Mouse (Mus musculus): ENCODE results near the gene Golph3.

The Golph3 gene

GRCm38 (mm10) chr15:12318451-12318850, 2.8 kb upstream of the Golph3 start:
- DNase-seq (ENCODE audit: low spot score): no peak

GRCm38 (mm10) chr15:12319889-12320288, 1.4 kb upstream of the Golph3 start:
- no peak for DNase-seq (ENCODE audit: low spot score)

GRCm38 (mm10) chr15:12320441-12321090, 684 bp upstream of the Golph3 start:
- DNase-seq (ENCODE audit: low spot score): no peak

DNA sequence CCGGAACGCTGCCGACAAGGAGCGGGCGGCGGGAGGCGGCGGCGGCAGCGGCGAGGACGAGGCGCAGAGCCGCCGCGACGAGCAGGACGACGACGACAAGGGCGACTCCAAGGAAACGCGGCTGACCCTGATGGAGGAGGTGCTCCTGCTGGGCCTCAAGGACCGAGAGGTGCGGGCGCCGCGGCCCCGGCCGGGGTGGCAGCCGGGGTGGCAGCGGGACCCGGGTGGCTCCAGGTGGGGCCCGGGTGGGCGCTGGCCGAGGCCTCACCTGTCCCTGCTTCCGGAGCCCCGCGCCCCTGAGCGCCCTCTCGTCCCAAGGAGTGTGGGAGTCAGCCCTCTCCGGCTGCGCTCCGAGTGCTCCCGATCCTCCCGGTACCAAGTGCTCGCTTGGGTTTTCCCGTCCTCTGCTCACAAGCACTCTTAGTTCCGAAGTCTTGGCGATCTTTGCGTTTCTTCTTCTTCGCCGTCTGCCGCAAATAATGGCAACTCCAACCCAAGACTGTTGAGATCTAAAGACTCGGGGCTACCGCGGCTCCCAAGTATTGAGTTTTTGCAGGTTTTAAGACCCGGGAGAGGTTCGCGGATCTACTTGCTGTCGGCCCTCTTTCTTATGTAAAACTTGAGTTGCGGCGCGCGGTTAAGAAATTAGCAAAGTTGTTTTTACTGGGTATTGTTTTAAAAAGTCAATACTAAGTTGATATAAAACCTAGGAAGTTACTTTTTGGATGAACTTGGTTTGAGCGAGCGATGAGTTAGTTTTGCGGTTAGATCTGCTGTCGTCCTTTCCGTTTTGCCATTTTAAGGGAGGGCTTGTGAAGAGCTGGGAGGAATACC, 755 bp downstream of the Golph3 start, which contains the start of gene 1810049J17Rik:
Gene 1810049J17Rik (minus strand): TSS at position 112 of the 834 bp plus-strand sequence.
- DNase-seq (ENCODE audit: low spot score): peak; percentile 40

GRCm38 (mm10) chr15:12322676-12323402, 1.6 kb downstream of the Golph3 start:
- no peak for DNase-seq (ENCODE audit: low spot score)

GRCm38 (mm10) chr15:12324326-12324725, 3.1 kb downstream of the Golph3 start:
- no peak for DNase-seq (ENCODE audit: low spot score)

DNA sequence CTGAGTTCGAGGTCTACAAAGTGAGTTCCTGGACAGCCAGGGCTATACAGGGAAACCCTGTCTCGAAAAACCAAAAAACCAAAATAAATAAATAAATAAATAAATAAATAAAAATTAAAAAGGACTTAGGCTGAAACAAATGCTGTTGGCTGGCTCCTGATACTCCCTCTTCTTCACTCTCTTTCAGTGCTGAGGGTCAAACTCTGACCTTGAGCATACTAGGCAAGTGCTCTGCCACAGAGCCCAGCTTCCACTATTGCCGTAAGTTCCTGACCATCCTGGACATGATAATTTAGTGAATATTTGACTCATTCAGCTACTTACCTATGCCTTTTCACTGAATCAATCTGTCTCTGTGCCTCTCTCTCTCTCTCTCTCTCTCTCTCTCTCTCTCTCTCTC, 9.1 kb downstream of the Golph3 start:
- no peak for DNase-seq (ENCODE audit: low spot score)

GRCm38 (mm10) chr15:12330892-12331291, 9.6 kb downstream of the Golph3 start:
- DNase-seq (ENCODE audit: low spot score): no peak

GRCm38 (mm10) chr15:12331300-12331699, 10.1 kb downstream of the Golph3 start:
- no peak for DNase-seq (ENCODE audit: low spot score)

GRCm38 (mm10) chr15:12334381-12334780, 13.1 kb downstream of the Golph3 start:
- no peak for DNase-seq (ENCODE audit: low spot score)

GRCm38 (mm10) chr15:12337030-12337778, 16.0 kb downstream of the Golph3 start:
- DNase-seq (ENCODE audit: low spot score): no peak

GRCm38 (mm10) chr15:12337779-12338137, 16.5 kb downstream of the Golph3 start:
- DNase-seq (ENCODE audit: low spot score): no peak

GRCm38 (mm10) chr15:12340536-12341400, 19.5 kb downstream of the Golph3 start:
- DNase-seq (ENCODE audit: low spot score): no peak

GRCm38 (mm10) chr15:12341401-12341758, 20.1 kb downstream of the Golph3 start:
- DNase-seq (ENCODE audit: low spot score): no peak

GRCm38 (mm10) chr15:12346916-12347315, 25.7 kb downstream of the Golph3 start:
- no peak for DNase-seq (ENCODE audit: low spot score)

DNA sequence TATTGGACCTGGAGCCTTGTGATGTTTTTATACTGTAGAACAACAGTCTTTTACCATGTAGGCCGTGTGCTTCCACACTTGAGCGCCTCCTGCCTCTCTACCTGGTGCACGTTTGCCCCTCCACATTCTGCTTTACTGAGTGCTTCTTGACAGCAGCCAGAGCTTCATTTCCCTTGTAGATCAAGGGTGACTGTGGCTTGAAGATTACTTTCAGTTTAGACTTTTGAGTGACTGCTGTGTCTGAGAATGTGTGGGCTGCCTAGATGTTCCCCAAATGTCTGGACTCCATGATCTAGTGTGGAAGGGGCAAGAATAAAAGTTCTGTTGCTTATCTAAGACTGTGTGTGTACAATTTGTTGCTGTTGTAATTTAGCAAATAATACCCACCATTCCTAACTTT, 27.7 kb downstream of the Golph3 start:
- DNase-seq (ENCODE audit: low spot score): no peak

GRCm38 (mm10) chr15:12349840-12350239, 28.6 kb downstream of the Golph3 start:
- no peak for DNase-seq (ENCODE audit: low spot score)

DNA sequence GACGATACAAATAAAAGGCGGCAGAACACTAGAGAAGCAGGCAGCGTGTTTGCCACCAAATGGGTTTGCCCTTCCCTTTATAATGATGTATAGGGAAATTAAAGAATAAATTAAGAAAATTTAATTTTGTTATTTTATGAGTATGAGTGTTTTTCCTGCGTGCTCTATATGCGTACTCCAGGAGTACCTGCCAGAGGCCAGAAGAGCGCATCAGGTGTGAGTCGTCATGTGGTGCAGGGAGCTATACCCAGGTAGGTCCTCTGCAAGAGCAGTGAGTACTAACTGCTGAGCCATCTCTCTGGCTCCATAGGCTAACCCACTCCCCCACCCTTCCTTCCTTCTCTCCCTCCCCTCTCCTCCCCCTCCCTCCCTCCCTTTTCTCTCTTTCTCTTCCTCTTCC, 30.2 kb downstream of the Golph3 start:
- no peak for DNase-seq (ENCODE audit: low spot score)

DNA sequence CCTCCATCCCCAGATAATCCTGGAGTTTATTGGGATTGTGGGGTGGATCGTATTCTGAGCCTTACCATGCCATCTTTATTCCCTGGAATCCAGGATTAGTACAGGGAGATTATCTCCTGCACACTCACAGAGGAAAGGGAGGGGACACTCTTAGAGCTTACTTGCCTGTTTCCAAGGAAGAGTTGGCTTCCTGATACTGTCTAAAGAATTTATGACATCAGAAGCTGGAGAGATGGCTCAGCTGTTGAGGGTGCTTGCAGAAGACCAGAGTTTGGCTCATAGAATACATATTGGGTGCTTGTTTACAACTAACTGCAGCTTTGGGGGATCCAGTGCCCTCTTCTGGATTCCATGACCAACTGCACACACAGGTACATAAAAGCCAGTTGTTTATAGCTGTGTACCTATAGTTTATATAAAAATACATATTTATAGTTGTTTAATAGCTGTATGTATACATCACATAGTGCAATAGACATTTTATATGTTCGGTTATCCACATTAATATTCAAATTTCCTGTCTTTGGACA, 33.1 kb downstream of the Golph3 start:
- no peak for DNase-seq (ENCODE audit: low spot score)

DNA sequence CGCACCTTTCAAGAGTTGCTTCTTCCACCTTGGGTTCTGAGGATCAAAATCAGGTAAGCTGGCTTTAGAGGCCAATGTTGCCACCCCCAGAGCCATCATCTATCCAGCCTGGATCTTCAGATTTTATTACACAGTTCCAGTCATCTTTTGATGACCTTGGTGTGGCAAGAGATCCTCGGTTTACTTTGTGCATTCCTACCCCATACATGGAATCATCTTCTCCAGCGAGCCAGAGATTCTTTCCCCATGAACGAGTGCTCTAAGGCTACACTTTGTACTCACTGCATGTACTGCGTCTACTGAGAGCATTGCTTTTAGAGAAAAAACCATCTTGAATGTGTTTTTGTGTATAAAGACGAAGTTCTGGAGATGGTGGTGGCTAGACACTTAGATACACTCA, 34.0 kb downstream of the Golph3 start:
- DNase-seq (ENCODE audit: low spot score): no peak

- no peak for DNase-seq (ENCODE audit: low spot score)
Observed at GRCm38 (mm10) chr15:12355907-12356306, 34.7 kb downstream of the Golph3 start.
